Mouse (Mus musculus) lung, adult 18-20 months (tissue): Measurements from ENCODE around the gene Dnajc12.
A peak's percentile ranks its signal among the peaks of the same experiment; 100 is the strongest.
"Not testable (repeated sequence)": the region's sequence is repeated elsewhere in the genome, so short reads cannot be mapped to it uniquely, and the experiment has no call there.

Source experiments
- DNase-seq, 2 experiments: peaks; one replicate each; pipeline ENCODE4 v3.0.0; 2022; ENCODE audit warnings: mixed read lengths in 2 of 2

The Dnajc12 gene

GRCm38 (mm10) chr10:63386991-63387390, 4.7 kb downstream of the Dnajc12 start:
- no peak for DNase-seq

DNA sequence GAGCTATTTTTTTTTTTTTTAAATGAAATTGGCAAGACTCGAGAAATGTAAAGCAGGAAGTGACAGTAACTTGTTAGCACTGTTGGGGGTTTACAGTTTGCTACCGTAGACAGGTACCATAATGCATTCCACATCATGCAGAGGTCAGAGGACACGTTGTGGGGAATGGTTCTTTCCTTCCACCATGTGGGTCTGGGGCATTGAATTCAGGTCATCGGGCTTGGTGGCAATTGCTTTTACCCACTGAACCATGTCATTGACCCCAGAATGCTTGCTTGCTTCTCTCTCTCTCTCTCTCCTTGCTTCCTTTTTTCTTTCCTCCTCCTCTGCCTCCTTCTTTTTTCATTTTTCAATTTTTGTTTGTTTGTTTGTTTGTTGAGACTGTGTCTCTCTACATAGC, 6.7 kb downstream of the Dnajc12 start:
- DNase-seq: no peak

DNA sequence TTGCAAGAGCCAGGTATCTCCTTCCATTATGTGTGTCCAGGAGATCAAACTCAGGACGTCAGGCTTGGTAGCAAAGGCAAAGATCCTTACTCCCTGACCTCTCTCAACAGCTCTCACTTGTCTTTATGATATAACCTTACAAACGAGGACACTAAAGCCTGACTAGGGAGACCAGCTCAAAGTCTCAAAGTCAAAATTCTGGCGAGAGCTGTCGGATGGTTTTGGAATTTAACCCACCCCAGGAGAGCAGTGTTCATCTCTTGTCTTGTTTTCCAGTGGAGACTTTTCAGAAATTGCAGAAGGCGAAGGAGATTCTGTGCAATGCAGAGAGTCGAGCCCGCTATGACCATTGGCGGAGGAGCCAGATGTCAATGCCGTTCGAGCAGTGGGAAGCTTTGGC, 14.7 kb downstream of the Dnajc12 start:
- no peak for DNase-seq

- DNase-seq: no peak
These were observed 20.7 kb downstream of the Dnajc12 start for GRCm38 (mm10) chr10:63402731-63403504.

GRCm38 (mm10) chr10:63403636-63404035, 21.4 kb downstream of the Dnajc12 start:
- no peak for DNase-seq

DNA sequence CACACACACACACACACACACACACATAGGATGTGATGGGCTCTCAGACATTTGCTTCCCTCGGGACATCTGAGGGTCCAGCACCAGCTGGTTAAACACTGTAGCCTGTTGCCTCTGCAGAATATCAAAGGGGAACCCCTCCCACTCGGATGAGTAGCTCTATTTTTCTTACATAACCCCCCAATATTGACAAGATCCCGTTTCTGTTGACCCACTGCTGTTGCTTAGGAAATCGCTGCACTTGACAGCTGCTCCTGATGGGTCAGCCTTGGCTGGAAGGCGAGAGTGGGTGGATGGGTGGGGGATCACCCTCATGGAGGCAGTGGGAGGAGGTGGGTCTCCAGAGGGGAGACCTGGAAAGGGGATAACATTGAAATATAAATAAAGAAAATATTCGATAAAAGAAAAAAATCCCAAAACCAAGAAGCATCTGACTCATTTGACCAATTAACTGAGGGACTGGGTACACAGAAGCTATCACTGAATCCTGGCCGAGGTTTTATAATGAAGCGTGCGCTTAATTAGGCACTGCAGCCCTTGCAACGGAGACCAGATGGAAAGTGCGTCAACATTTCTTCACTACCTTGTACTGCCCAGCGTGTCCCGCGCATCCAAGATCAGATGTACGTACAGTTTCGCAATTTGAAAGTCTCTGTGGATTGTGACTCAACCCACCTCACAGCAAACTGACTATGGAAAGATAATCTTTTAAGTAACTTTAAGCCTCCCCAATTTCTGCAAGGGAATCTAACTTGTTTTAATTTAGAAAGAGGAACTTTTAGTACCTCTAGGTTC, 28.1 kb downstream of the Dnajc12 start:
- DNase-seq: peak in 1 of 2 experiments; percentile 35

GRCm38 (mm10) chr10:63411674-63412073, 29.4 kb downstream of the Dnajc12 start:
- DNase-seq: not testable (repeated sequence)

GRCm38 (mm10) chr10:63412756-63413155, 30.5 kb downstream of the Dnajc12 start:
- no peak for DNase-seq

DNA sequence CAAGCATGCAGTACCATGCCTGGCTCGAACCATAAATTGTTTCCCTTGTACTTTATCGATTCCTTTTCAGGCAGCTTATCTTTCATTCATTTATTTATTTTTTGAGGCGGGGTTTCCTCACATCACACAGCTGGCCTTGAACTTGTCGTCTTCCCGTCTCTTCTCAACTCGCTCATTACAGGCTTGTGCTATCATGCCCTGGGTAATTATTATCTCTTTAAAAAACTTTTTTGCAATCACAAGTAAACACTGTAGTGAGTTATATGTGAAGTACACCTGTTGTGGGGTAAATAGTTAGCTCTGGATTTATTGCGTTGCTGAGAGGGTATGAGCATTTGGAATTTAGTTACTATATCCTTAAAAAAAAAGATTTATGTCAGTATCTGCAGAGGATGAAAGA, 33.0 kb downstream of the Dnajc12 start:
- DNase-seq: no peak

DNA sequence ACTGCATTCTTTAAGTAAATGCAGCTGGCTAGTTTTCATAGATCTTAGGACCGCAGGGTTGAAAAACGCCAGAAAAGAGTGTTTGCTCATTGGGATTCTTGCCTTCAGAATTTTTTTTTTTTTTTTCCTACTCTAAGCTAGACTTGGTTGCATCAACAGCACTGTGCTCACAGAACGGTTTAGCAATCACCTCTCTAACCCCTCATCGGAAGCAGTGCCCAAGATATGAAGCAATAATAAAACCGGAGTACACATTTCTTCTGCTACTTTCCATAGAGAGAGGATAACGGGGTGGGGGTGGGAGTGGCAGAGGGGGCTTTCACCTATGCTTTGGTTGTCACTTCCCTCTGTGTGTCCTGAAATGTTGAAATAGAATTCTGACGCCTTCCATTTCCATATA, 33.6 kb downstream of the Dnajc12 start:
- peak in 1 of 2 experiments; percentile 59 for DNase-seq

- no peak for DNase-seq
These were observed 34.8 kb downstream of the Dnajc12 start for GRCm38 (mm10) chr10:63417061-63417460.

DNA sequence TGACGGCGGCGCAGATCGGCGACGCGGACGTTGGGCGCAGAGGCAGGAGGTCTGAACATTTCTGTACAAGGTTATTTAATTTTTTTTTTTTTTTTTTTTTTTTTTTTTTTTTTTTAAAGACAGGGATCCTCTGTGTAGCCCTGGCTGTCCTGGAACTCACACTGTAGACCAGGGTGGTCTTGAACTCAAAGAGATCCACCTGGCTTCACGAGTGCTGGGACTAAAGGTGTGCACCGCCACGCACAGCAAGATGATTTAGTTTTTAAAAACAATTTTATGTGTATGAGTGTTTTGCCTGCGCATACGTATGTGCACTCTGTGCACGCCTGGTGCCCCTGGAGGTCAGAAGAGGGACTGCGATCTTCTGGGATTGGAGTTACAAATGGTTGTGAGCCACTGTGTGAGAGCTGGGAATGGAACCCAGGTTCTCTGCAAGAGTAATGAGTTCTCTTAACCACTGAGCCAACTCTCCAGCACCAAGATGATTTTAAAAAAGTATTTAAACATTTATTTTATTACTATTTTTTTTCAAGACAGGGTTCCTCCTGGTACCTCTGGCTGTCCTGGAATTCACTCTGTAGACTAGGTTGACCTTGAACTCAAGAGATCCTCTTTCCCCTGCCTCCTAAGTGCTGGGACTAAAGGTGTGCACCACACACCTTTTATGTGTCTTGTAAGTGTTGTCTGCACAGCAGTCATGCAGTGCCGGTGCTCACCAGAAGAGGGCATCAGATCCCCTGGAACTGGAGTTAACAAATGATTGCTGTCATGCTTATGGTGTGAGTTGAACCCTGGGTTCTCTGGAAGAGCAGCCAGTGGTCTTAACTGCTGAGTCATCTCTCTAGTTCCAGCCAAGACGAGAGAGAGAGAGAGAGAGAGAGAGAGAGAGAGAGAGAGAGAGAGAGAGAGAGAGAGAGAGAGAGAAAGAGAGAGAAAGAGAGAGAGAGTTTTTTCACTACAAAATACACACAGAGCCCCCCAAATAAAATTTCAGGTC, 39.8 kb downstream of the Dnajc12 start, which contains the start of gene Gm7075:
Gene Gm7075, minus strand, starts transcription at position 51 of the 997 bp plus-strand sequence.
- peak; percentile 24 to 32 for DNase-seq

DNA sequence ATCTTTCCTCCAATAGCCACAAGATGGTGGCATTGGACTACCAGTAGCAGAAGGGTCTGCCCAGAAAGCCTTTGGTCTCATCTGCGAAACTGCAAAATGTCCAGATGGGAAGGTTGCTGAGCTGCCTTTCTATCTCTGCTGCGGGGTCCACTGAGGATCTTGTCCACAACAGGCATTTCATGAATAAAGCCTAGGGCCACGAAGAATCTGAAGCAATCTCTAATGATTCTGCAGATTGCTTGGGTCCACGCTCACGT, 40.4 kb downstream of the Dnajc12 start:
- DNase-seq: no peak

DNA sequence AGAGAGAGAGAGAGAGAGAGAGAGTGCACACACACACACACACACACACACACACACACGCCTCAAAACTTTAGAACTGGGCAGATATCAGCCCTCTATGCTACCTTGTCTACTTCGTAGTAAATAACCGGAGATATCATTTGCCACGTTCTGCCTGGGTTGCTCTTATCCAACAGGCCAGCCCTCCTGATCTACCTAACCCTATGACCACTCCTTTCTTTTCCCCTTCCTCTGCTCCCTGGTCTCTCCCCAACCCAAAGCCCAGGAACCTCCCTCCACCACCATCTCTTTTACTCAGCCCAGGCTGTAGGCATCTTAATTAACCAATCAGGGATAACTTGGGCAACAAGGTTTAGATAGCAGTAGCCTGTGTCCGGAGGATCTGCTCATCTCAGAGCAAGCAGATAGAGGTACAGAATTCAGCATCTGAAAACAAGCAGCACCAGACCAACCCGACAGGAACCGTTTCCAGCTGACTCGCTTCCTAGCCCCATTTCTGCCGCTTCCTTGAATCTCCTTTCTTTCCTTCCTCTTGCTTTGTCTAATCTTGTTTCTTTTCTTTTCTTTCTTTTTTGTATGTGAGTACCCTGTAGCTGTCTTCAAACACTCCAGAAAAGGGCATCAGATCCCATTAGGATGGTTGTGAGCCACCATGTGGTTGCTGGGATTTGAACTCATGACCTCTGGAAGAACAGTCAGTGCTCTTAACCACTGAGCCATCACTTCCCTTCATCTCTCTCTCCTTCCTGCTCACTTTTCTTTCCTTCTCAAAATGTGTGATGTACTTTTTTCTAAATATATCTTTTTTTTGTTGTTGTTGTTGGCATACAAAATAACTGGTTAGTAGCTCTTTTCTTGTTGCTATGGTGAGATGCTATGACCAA, 41.6 kb downstream of the Dnajc12 start:
- DNase-seq: no peak

DNA sequence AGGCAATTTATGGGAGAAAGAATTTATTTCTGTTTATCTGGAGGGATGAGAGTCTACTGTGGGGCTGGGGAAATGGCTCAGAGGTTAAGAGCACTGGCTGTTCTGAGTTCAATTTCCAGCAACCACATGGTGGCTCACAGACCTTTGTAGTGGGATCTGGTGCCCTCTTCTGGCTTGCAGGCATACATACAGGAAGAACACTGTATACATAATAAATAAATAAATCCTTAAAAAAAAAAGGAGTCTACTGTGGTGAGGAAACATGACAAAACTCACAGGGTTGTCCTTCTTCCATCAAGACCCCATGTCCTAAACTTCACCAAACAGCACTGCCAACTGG, 42.2 kb downstream of the Dnajc12 start:
- DNase-seq: peak; percentile 35 to 59

DNA sequence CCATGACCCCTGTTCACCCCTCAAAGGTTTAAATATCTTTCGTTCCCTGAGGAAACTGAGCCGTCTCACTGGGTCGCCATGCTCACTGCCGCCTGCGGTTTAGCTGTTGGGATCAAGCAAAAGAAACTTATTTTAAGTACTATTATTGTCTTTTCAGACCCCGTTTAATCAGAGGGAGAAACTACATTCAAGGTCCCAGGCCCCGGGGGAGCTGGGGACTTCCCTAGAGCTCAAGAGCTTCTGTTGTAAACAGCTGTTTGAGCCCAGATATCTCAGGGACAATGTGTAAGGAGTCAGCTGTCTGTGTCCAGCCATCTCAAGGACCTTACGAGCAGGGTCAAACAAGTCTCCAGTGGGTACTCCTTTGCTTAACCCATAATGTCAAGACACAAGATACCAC, 44.9 kb downstream of the Dnajc12 start:
- no peak for DNase-seq

DNA sequence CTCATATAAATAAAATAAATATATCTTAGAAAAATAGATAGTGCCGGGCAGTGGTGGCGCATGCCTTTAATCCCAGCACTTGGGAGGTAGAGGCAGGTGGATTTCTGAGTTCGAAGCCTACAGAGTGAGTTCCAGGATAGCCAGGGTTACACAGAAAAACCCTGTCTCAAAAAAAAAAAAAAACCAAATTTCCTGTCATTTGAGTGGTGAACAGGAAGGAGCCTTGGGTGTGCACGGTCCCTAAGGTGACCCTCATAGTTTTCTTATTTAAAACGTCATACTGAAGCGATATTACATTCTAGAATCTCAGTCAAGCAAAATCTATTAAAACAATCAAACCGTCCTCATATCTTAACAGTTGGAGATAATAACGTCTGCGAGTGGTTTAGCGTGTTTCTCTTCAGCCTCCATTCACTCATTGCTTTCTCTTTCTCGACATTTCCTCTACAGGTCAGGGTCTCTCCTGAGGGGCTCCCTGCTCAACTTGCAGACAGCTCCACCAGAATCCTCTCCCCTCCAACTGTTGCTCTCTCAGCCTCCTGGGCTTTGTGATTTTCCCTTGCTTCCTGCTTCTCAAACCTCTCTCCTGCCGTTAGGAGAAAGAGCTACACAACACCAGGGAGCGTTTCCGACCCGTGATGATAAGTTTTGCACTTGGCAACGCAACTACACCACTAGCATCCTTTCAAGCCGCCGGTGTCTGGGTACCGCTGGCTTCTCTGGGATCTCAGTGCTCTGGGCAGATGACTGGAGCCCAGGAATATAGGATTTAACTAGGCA, 46.2 kb downstream of the Dnajc12 start:
- peak; percentile 21 for DNase-seq

GRCm38 (mm10) chr10:63429023-63429340, 46.7 kb downstream of the Dnajc12 start:
- DNase-seq: no peak

- DNase-seq: peak; percentile 98
These were observed 47.1 kb downstream of the Dnajc12 start for GRCm38 (mm10) chr10:63429380-63429779.

DNA sequence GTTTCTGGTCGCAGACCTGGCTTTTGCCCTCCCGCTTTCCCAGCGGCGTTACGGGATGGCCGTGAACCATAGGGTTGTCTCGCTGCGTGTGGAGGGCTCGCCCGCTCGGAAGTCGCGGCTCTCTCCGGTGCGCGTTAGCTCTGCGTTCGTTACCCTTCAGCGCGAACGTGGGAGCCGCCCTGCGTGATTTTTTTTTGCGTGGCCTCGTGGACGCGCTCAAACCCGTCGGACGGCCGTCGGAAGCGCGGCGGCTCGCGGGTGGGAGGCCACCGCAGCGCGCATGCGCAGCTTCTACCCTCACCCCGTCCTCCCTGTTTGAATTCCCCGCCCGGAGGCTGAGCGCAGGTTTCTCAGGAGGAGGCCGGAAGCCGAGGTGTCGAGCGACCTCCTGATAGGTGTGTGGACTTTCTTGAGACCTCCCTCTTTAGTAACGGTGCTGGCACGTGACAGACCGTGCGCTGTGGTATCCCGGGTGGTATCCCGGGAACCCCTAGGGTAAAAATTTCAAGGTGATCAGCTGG, 47.6 kb downstream of the Dnajc12 start, which contains the start of gene Ctnna3:
Gene Ctnna3, plus strand, starts transcription at position 314 of the 521 bp plus-strand sequence.
- DNase-seq: peak; percentile 90 to 92

GRCm38 (mm10) chr10:63431221-63431736, 49.0 kb downstream of the Dnajc12 start:
- no peak for DNase-seq
